Mouse (Mus musculus) adrenal gland, adult 18-20 months (tissue): ENCODE measurements around the gene Ubxn11. TPM values are rescaled to one million over a fixed set of nuclear protein-coding genes. Genes with fewer than 3 reads are reported as not detected.

Experiments used
- DNase-seq, 2 experiments: peaks; one replicate each; pipeline ENCODE4 v3.0.0; 2021 to 2022; ENCODE audit warnings: low spot score in 2 of 2
- total RNA-seq, 2 experiments: library from RNA; stranded (reverse); gene quantifications; 1 replicate in 1 of 2; 2 replicates in 1 of 2; pipeline ENCODE4 v1.2.3; 2021

The Ubxn11 gene
- total RNA-seq, 2 experiments from 2014 or later = 8.7 to 12.6 TPM

- no peak for DNase-seq
These were observed 11.7 kb upstream of the Ubxn11 start for GRCm38 (mm10) chr4:134090521-134091224.

GRCm38 (mm10) chr4:134091225-134091529 lies 11.2 kb upstream of the Ubxn11 start:
- DNase-seq = no peak

- DNase-seq = peak; percentile 65 to 74
These were observed 9.7 kb upstream of the Ubxn11 start for GRCm38 (mm10) chr4:134092382-134093288.

GRCm38 (mm10) chr4:134094004-134094564 lies 8.3 kb upstream of the Ubxn11 start:
- DNase-seq = no peak

- DNase-seq = no peak
These were observed 7.3 kb upstream of the Ubxn11 start, which contains the start of gene Cd52 for GRCm38 (mm10) chr4:134094923-134095547. Gene Cd52, minus strand, starts transcription at chr4:134095082.

GRCm38 (mm10) chr4:134096120-134096519 lies 6.2 kb upstream of the Ubxn11 start:
- DNase-seq = no peak

GRCm38 (mm10) chr4:134097015-134097608 lies 5.3 kb upstream of the Ubxn11 start:
- DNase-seq = no peak

- no peak for DNase-seq
These were observed 3.7 kb upstream of the Ubxn11 start for GRCm38 (mm10) chr4:134098628-134099027.

GRCm38 (mm10) chr4:134100245-134100644 lies 2.1 kb upstream of the Ubxn11 start:
- no peak for DNase-seq

GRCm38 (mm10) chr4:134102742-134103119 lies 361 bp downstream of the Ubxn11 start:
- no peak for DNase-seq

- DNase-seq = no peak
These were observed 3.7 kb downstream of the Ubxn11 start for GRCm38 (mm10) chr4:134106105-134106504.

- DNase-seq = no peak
These were observed 5.4 kb downstream of the Ubxn11 start for GRCm38 (mm10) chr4:134107730-134108129.

GRCm38 (mm10) chr4:134108196-134108595 lies 5.8 kb downstream of the Ubxn11 start:
- DNase-seq = no peak

GRCm38 (mm10) chr4:134110653-134111052 lies 8.3 kb downstream of the Ubxn11 start:
- no peak for DNase-seq

- no peak for DNase-seq
These were observed 10.0 kb downstream of the Ubxn11 start for GRCm38 (mm10) chr4:134112403-134112802.

- DNase-seq = no peak
These were observed 11.1 kb downstream of the Ubxn11 start for GRCm38 (mm10) chr4:134113356-134113994.

GRCm38 (mm10) chr4:134114038-134114437 lies 11.7 kb downstream of the Ubxn11 start:
- no peak for DNase-seq

GRCm38 (mm10) chr4:134115215-134116144 lies 13.1 kb downstream of the Ubxn11 start:
- DNase-seq = no peak

GRCm38 (mm10) chr4:134116501-134116900 lies 14.1 kb downstream of the Ubxn11 start:
- DNase-seq = no peak

GRCm38 (mm10) chr4:134117012-134117411 lies 14.6 kb downstream of the Ubxn11 start:
- DNase-seq = no peak
